Mouse (Mus musculus) olfactory bulb, adult 2 months (tissue): ENCODE measurements around the gene Actc1. TPM values are rescaled to one million over a fixed set of nuclear protein-coding genes. Genes with fewer than 3 reads are reported as not detected.

Source experiments
- H3K27ac ChIP-seq: fragments of 200-500 bp; 2 replicates; pipeline ENCODE4 v1.5.1; 2012; ENCODE audit warnings: low read depth, low read length; ENCODE audit not compliant: insufficient read depth
- H3K4me1 ChIP-seq: fragments of 200-500 bp; 2 replicates; pipeline ENCODE4 v1.6.1; 2012; ENCODE audit warnings: low read length; ENCODE audit not compliant: control insufficient read depth, insufficient read depth
- H3K4me3 ChIP-seq: fragments of 200-500 bp; 2 replicates; pipeline ENCODE4 v1.5.1; 2012; ENCODE audit warnings: mild to moderate bottlenecking, low read depth, low read length, moderate library complexity; ENCODE audit not compliant: insufficient read depth
- CTCF ChIP-seq: fragments of 200-500 bp; IDR thresholded peaks from 2 replicates; pipeline ENCODE4 v1.5.1; 2012; ENCODE audit warnings: low read depth, mild to moderate bottlenecking, low read length, moderate library complexity; ENCODE audit not compliant: insufficient read depth
- POLR2A ChIP-seq: fragments of 200-500 bp; IDR thresholded peaks from 2 replicates; pipeline ENCODE4 v1.6.1; 2012; ENCODE audit warnings: mild to moderate bottlenecking, low read depth, low read length, moderate library complexity; ENCODE audit not compliant: insufficient read depth
- WGBS: fragments of 180-500 bp; shearing (Covaris S2); methylation state at CpG from one replicate; pipeline ENCODE4 v1.1.7; 2018; 5-methylcytosine and 5-hydroxymethylcytosine counted together
- polyA plus RNA-seq: library from polyadenylated mRNA; stranded (reverse); fragments of >200 nt; gene quantifications from 2 replicates; pipeline ENCODE4 v1.2.4, GENCODE M21; 2012; ENCODE audit warnings: low replicate concordance; ENCODE audit not compliant: missing spikeins, insufficient read depth, insufficient read length

Actc1 gene
- polyA plus RNA-seq, result not detected in 2 replicates

GRCm38 (mm10) chr2:114052696-114053598, at the start of gene Actc1:
Gene Actc1, minus strand, starts transcription at chr2:114053548.
- TF ChIP-seq POLR2A (no peak), CTCF (no peak)
- H3K27ac ChIP-seq, result no peak within 1 kb of the TSS
- 57% methylated on average over 14 of the region's 14 CpGs for WGBS

GRCm38 (mm10) chr2:114102471-114102870, 49.1 kb upstream of the Actc1 start:
- H3K27ac ChIP-seq, result no peak overlapping the region
- no peak overlapping the region for H3K4me3 ChIP-seq
- H3K4me1 ChIP-seq, result no peaks in the 10 kb centered on the region
- TF ChIP-seq POLR2A (no peak), CTCF (no peak)
- 76% methylated on average over 3 of the region's 3 CpGs for WGBS

More at GRCm38 (mm10) chr2:114052696-114053598, at the start of gene Actc1:
- Histone ChIP-seq H3K4me1 (peaks cover 5% of the 10 kb centered on the region; the same call in 1 of the 2 replicates), H3K4me3 (no peak within 1 kb of the TSS)

GRCm38 (mm10) chr2:114100834-114101233, 47.5 kb upstream of the Actc1 start:
- H3K4me3 ChIP-seq, result no peak overlapping the region
- H3K4me1 ChIP-seq, result no peaks in the 10 kb centered on the region
- TF ChIP-seq CTCF, result no peak
- TF ChIP-seq POLR2A, result no peak
- H3K27ac ChIP-seq, result no peak overlapping the region
- WGBS, result 95% methylated on average over 9 of the region's 9 CpGs

DNA sequence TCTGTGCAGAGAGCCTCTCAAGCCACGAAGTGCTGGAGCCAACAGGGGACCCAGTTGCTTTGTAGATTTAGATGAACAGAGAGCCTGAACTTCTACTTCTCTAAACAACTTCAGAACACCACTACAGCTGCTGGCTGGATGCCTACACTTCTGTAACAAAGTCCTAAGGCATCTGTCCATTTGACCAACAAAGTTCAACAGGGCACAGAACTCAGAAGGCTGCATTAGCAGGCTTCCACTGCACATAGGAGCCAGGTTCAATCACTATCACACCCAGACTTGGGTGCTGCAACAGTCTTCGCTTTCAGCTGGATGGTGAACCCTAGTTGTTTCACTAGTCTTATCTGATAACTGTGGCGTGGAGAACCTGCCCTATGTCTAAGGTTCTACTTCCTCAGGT, 46.5 kb upstream of the Actc1 start:
- no peak overlapping the region for H3K27ac ChIP-seq
- H3K4me3 ChIP-seq, result no peak overlapping the region
- TF ChIP-seq POLR2A (no peak), CTCF (no peak)
- H3K4me1 ChIP-seq, result no peaks in the 10 kb centered on the region
- 94% methylated on average over 3 of the region's 3 CpGs for WGBS

GRCm38 (mm10) chr2:114099109-114099508, 45.8 kb upstream of the Actc1 start:
- 97% methylated on average over 5 of the region's 5 CpGs for WGBS
- Histone ChIP-seq H3K4me1 (no peaks in the 10 kb centered on the region), H3K4me3 (no peak overlapping the region), H3K27ac (no peak overlapping the region)
- TF ChIP-seq POLR2A (no peak), CTCF (no peak)

- no peak for TF ChIP-seq POLR2A
- no peak for TF ChIP-seq CTCF
Observed at GRCm38 (mm10) chr2:114097627-114098026, 44.3 kb upstream of the Actc1 start.

DNA sequence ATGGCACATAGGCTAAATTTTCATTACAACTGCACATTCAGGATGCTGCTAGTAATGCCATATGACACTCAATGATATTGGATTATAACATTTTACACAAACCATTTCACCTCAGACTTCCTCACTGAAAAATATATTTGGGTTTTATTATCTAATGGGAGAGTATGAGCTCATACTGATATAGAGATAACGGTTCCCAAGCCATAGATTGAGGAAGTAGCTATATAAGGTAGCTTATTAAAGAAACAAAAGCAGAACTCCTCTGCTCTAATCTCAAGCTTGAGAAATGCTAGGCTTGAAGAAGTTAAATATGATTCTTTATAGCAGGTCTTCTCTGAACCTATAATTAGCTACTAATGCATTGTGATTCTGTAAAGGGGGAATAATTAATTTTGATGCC, 43.2 kb upstream of the Actc1 start:
- Histone ChIP-seq H3K4me3 (no peak overlapping the region), H3K4me1 (no peaks in the 10 kb centered on the region), H3K27ac (no peak overlapping the region)
- 25% methylated on average over 1 of the region's 1 CpGs for WGBS
- TF ChIP-seq CTCF (no peak), POLR2A (no peak)

More at GRCm38 (mm10) chr2:114097627-114098026, 44.3 kb upstream of the Actc1 start:
- WGBS, result 93% methylated on average over 4 of the region's 4 CpGs
- Histone ChIP-seq H3K4me1 (no peaks in the 10 kb centered on the region), H3K27ac (no peak overlapping the region), H3K4me3 (no peak overlapping the region)

GRCm38 (mm10) chr2:114095348-114095747, 42.0 kb upstream of the Actc1 start:
- H3K4me1 ChIP-seq, result no peaks in the 10 kb centered on the region
- no peak overlapping the region for H3K27ac ChIP-seq
- no peak for TF ChIP-seq POLR2A
- no peak for TF ChIP-seq CTCF
- H3K4me3 ChIP-seq, result no peak overlapping the region
- 94% methylated on average over 5 of the region's 5 CpGs for WGBS

DNA sequence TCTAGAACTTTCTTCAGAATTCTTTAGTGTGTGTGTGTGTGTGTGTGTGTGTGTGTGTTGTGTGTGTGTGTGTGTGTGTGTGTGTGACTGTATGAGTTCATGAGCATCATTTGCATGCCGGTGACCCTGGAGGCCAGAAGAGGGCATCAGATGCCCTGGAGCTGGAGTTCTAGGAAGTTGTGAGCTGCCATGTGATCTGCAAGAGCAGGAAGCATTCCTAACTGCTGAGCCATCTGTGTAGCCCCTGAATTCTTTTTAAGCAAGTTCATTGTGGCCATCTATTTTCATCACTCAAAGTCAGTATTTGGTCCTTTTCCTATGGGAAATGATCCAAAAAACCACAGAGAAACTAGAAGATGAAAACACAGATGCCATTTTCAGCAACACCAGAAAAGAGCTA, 41.3 kb upstream of the Actc1 start:
- Histone ChIP-seq H3K4me3 (no peak overlapping the region), H3K27ac (no peak overlapping the region), H3K4me1 (no peaks in the 10 kb centered on the region)
- no peak for TF ChIP-seq POLR2A
- no peak for TF ChIP-seq CTCF
- WGBS, result 93% methylated on average over 1 of the region's 1 CpGs
